Mouse (Mus musculus): ENCODE measurements around the gene Rhpn2.

Rhpn2 gene

GRCm38 (mm10) chr7:35349022-35349421 lies 15.1 kb downstream of the Rhpn2 start:
- DNase-seq = no peak

- DNase-seq = peak; percentile 45
Observed at GRCm38 (mm10) chr7:35349886-35350684, 16.1 kb downstream of the Rhpn2 start.

- DNase-seq = no peak
Observed at GRCm38 (mm10) chr7:35351155-35351554, 17.2 kb downstream of the Rhpn2 start.

- no peak for DNase-seq
Observed at GRCm38 (mm10) chr7:35353306-35353705, 19.3 kb downstream of the Rhpn2 start.

- peak; percentile 59 for DNase-seq
Observed at GRCm38 (mm10) chr7:35355303-35355872, 21.4 kb downstream of the Rhpn2 start.

GRCm38 (mm10) chr7:35357621-35358020 lies 23.7 kb downstream of the Rhpn2 start:
- no peak for DNase-seq

GRCm38 (mm10) chr7:35362253-35362652 lies 28.3 kb downstream of the Rhpn2 start:
- DNase-seq = no peak

- DNase-seq = peak; percentile 59
Observed at GRCm38 (mm10) chr7:35362868-35363267, 28.9 kb downstream of the Rhpn2 start.

GRCm38 (mm10) chr7:35365161-35365910 lies 31.4 kb downstream of the Rhpn2 start:
- peak; percentile 62 for DNase-seq

- no peak for DNase-seq
Observed at GRCm38 (mm10) chr7:35371096-35371495, 37.1 kb downstream of the Rhpn2 start.

- no peak for DNase-seq
Observed at GRCm38 (mm10) chr7:35372483-35373017, 38.6 kb downstream of the Rhpn2 start.

- peak; percentile 74 for DNase-seq
Observed at GRCm38 (mm10) chr7:35373146-35373989, 39.4 kb downstream of the Rhpn2 start.

GRCm38 (mm10) chr7:35374265-35374664 lies 40.3 kb downstream of the Rhpn2 start:
- DNase-seq = peak; percentile 40

- DNase-seq = peak; percentile 22
Observed at GRCm38 (mm10) chr7:35376623-35377022, 42.7 kb downstream of the Rhpn2 start.

- DNase-seq = no peak
Observed at GRCm38 (mm10) chr7:35379492-35380119, 45.6 kb downstream of the Rhpn2 start.

- no peak for DNase-seq
Observed at GRCm38 (mm10) chr7:35380351-35380750, 46.4 kb downstream of the Rhpn2 start.

- DNase-seq = no peak
Observed at GRCm38 (mm10) chr7:35381861-35382260, 47.9 kb downstream of the Rhpn2 start.

GRCm38 (mm10) chr7:35382706-35383353 lies 48.9 kb downstream of the Rhpn2 start:
- no peak for DNase-seq

- peak; percentile 32 for DNase-seq
Observed at GRCm38 (mm10) chr7:35386525-35386952, 52.6 kb downstream of the Rhpn2 start.

- DNase-seq = no peak
Observed at GRCm38 (mm10) chr7:35388694-35389093, 54.7 kb downstream of the Rhpn2 start.

GRCm38 (mm10) chr7:35392935-35393334 lies 59.0 kb downstream of the Rhpn2 start:
- peak; percentile 51 for DNase-seq

Measured in kidney, postnatal 14 days (tissue).